Mouse (Mus musculus) MEL (cell line): ENCODE data around the gene Sema3a.

ENCODE experiments used
- MXI1 ChIP-seq: IDR thresholded peaks from 2 replicates; pipeline ENCODE4 v1.6.1; 2011; ENCODE audit warnings: mild to moderate bottlenecking, low read depth, low read length, improper control_type of control experiment
- POLR2A ChIP-seq, 2 experiments: IDR thresholded peaks; 2 replicates each; pipeline ENCODE4 v1.6.1; 2011 to 2012; ENCODE audit warnings: low read length in 2 of 2, mild to moderate bottlenecking in 2 of 2, control low read depth in 1 of 2, improper control_type of control experiment in 1 of 2, low read depth in 1 of 2, moderate library complexity in 1 of 2; ENCODE audit not compliant: control insufficient read depth in 1 of 2, insufficient read depth in 1 of 2, poor library complexity in 1 of 2

- TF ChIP-seq MXI1 (no peak), POLR2A (IDR thresholded peaks at IDR 0.05; ENCODE audit: control insufficient read depth in 1 of 2, insufficient read depth in 1 of 2, low read depth in 1 of 2, low read length in 2 of 2, poor library complexity in 1 of 2) (no peak)
These were observed at the start of gene Sema3a for GRCm38 (mm10) chr5:13125241-13125692.
